Mouse (Mus musculus): Measurements from ENCODE around the gene Gata2.
"Not testable (repeated sequence)": the region's sequence is repeated elsewhere in the genome, so short reads cannot be mapped to it uniquely, and the experiment has no call there.

Gata2 gene

GRCm38 (mm10) chr6:88193433-88194052 is at the start of gene Gata2:
TSS of gene Gata2 (plus strand) at chr6:88193891.
- DNase-seq (ENCODE audit: low spot score in 2 of 2), result no peak

GRCm38 (mm10) chr6:88145793-88146192 is 47.9 kb upstream of the Gata2 start:
- no peak for DNase-seq (ENCODE audit: low spot score in 2 of 2)

- no peak for DNase-seq (ENCODE audit: low spot score in 2 of 2)
These were observed 47.1 kb upstream of the Gata2 start for GRCm38 (mm10) chr6:88146576-88146975.

- DNase-seq (ENCODE audit: low spot score in 2 of 2), result no peak
These were observed 46.2 kb upstream of the Gata2 start for GRCm38 (mm10) chr6:88147411-88148003.

GRCm38 (mm10) chr6:88151335-88151734 is 42.4 kb upstream of the Gata2 start:
- DNase-seq (ENCODE audit: low spot score in 2 of 2), result no peak

- DNase-seq (ENCODE audit: low spot score in 2 of 2), result no peak
These were observed 41.5 kb upstream of the Gata2 start for GRCm38 (mm10) chr6:88152127-88152705.

- DNase-seq (ENCODE audit: low spot score in 2 of 2), result no peak
These were observed 40.7 kb upstream of the Gata2 start for GRCm38 (mm10) chr6:88152979-88153378.

- DNase-seq (ENCODE audit: low spot score in 2 of 2), result not testable (repeated sequence)
These were observed 38.1 kb upstream of the Gata2 start for GRCm38 (mm10) chr6:88155614-88156013.

- no peak for DNase-seq (ENCODE audit: low spot score in 2 of 2)
These were observed 34.9 kb upstream of the Gata2 start for GRCm38 (mm10) chr6:88158790-88159189.

GRCm38 (mm10) chr6:88166054-88166453 is 27.6 kb upstream of the Gata2 start:
- no peak for DNase-seq (ENCODE audit: low spot score in 2 of 2)

- DNase-seq (ENCODE audit: low spot score in 2 of 2), result no peak
These were observed 19.5 kb upstream of the Gata2 start for GRCm38 (mm10) chr6:88174191-88174590.

GRCm38 (mm10) chr6:88174676-88175075 is 19.0 kb upstream of the Gata2 start:
- DNase-seq (ENCODE audit: low spot score in 2 of 2), result no peak

- DNase-seq (ENCODE audit: low spot score in 2 of 2), result no peak
These were observed 9.0 kb upstream of the Gata2 start for GRCm38 (mm10) chr6:88184671-88185070.

- DNase-seq (ENCODE audit: low spot score in 2 of 2), result peak in 1 of 2 experiments; percentile 30
These were observed 5.5 kb upstream of the Gata2 start for GRCm38 (mm10) chr6:88188148-88188547.

- DNase-seq (ENCODE audit: low spot score in 2 of 2), result peak; percentile 56 to 62
These were observed 4.2 kb upstream of the Gata2 start for GRCm38 (mm10) chr6:88189312-88190042.

- no peak for DNase-seq (ENCODE audit: low spot score in 2 of 2)
These were observed 3.7 kb upstream of the Gata2 start for GRCm38 (mm10) chr6:88190043-88190309.

GRCm38 (mm10) chr6:88190310-88191023 is 3.2 kb upstream of the Gata2 start:
- DNase-seq (ENCODE audit: low spot score in 2 of 2), result no peak

- no peak for DNase-seq (ENCODE audit: low spot score in 2 of 2)
These were observed 2.7 kb upstream of the Gata2 start for GRCm38 (mm10) chr6:88191024-88191365.

- no peak for DNase-seq (ENCODE audit: low spot score in 2 of 2)
These were observed 2.1 kb upstream of the Gata2 start for GRCm38 (mm10) chr6:88191411-88192070.

- DNase-seq (ENCODE audit: low spot score in 2 of 2), result no peak
These were observed 935 bp upstream of the Gata2 start for GRCm38 (mm10) chr6:88192756-88193155.

- DNase-seq (ENCODE audit: low spot score in 2 of 2), result no peak
These were observed 624 bp downstream of the Gata2 start for GRCm38 (mm10) chr6:88194053-88194977.
